Mouse (Mus musculus) macrophage (primary cell): ENCODE data around the gene Vmn1r175. TPM values are rescaled to one million over a fixed set of nuclear protein-coding genes. Genes with fewer than 3 reads are reported as not detected.
"Not testable (repeated sequence)": the region's sequence is repeated elsewhere in the genome, so short reads cannot be mapped to it uniquely, and the experiment has no call there.

Source experiments
- H3K27ac ChIP-seq: fragments of 350-480 bp; formaldehyde crosslinking; 2 replicates; pipeline ENCODE4 v1.9.0; 2021
- H3K36me3 ChIP-seq: fragments of 350-480 bp; formaldehyde crosslinking; 2 replicates; pipeline ENCODE4 v1.9.0; 2021; ENCODE audit errors: inconsistent target
- H3K4me3 ChIP-seq: fragments of 350-480 bp; formaldehyde crosslinking; 2 replicates; pipeline ENCODE4 v1.9.0; 2021; ENCODE audit errors: inconsistent target
- H3K79me2 ChIP-seq: fragments of 350-480 bp; formaldehyde crosslinking; 2 replicates; pipeline ENCODE4 v1.9.0; 2021; ENCODE audit errors: inconsistent target
- WGBS: methylation state at CpG from one replicate; pipeline ENCODE4 v1.1.7; 2026; ENCODE audit warnings: inconsistent platforms; ENCODE audit not compliant: missing documents; 5-methylcytosine and 5-hydroxymethylcytosine counted together
- polyA plus RNA-seq: library from polyadenylated mRNA; stranded (reverse); fragments of 250-400 nt; gene quantifications from 3 replicates; pipeline ENCODE4 v1.2.4, GENCODE M21; 2018; ENCODE audit warnings: inconsistent platforms
- total RNA-seq, 78 experiments: library from RNA; depleted of rRNA; stranded (reverse); fragments of 250-400 nt; gene quantifications; 1 replicate in 9 of 78; 2 replicates in 24 of 78; 3 replicates in 43 of 78; 4 replicates in 2 of 78; pipeline ENCODE4 v1.2.4; 2018; ENCODE audit warnings: inconsistent platforms in 56 of 78

Gene Vmn1r175
- total RNA-seq (2018; cell fraction: chromatin; rRNA removed), result not detected
- not detected for total RNA-seq (2018; cell fraction: cytosol; rRNA removed)
- total RNA-seq (2018; cell fraction: nucleus; rRNA removed), result not detected
- polyA plus RNA-seq, result not detected in 3 replicates

DNA sequence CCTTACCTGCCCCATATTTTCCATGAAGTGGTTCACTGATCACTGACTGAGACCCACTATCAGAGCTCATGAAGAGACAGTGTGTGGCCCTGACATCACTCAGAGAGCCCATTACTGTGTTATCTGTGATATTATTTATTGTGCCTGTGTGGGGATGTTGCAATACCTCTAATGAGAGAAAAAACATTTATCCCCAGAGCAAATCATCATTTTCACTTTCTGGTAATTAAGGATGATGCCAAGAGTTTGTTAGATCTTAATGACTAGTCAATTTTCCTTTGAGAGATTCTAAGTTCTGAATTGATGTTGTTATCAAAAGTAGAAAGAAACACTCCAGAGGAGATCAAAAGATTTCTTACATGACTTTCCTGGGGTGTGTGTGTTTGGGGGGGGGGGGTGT is at the start of gene Vmn1r175:
TSS of gene Vmn1r175 (minus strand) at position 101 of the 400 bp plus-strand sequence.
- H3K4me3 ChIP-seq, H3K79me2 ChIP-seq, H3K27ac ChIP-seq, H3K36me3 ChIP-seq: not testable (repeated sequence)

DNA sequence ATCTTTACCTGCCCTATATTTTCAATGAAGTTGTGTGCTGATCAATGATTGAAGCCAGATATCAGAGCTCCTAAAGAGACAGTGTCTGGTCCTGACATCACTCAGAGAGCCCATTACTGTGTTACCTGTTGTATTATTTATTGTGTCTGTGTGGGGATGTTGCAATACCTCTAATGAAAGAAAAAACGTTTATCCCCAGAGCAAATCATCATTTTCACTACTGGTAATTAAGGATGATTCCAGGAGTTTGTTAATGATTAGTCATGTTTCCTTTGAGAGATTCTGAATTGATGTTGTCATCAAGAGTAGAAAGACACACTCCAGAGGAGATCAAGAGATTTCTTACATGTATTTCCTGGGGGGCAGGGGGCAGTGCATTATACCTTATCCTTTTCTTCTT is 26.8 kb upstream of the Vmn1r175 start, which contains the start of gene Vmn1r176:
TSS of gene Vmn1r176 (minus strand) at position 101 of the 400 bp plus-strand sequence.
- WGBS, result no CpG with 5 or more reads among the region's 1 CpGs
- not testable (repeated sequence) for H3K4me3 ChIP-seq, H3K79me2 ChIP-seq, H3K27ac ChIP-seq, H3K36me3 ChIP-seq

DNA sequence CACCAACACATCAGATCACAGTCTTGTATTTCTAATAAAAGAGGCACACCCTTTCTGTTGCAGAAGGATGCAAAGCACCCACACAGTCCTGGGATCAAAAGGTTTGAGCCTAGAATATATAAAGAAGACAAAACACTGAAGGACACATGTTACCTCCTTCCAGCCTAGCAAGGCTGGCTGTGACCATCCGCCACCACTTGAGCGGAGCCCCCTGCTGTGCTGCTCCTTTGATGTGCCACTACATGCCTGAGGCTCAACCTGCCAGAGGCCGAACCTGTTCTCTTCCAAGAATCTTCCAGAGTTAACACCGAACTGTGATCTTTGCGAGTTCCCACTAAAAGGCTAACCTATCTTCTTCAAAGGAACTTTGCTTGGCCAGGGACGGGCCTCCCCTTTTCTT is 25.9 kb downstream of the Vmn1r175 start:
- Histone ChIP-seq H3K4me3 (no peak overlapping the region), H3K27ac (no peak overlapping the region), H3K36me3 (no peaks in the 10 kb centered on the region), H3K79me2 (no peaks in the 10 kb centered on the region)
- 82% methylated on average over 4 of the region's 6 CpGs for WGBS

Other genes starting within 250 kb of the Vmn1r175 start
- gene Vmn1r169, start 235.1 kb downstream of the Vmn1r175 start, polyA plus RNA-seq, result not detected in 3 replicates
- not detected in 3 replicates for gene Vmn1r170, start 204.5 kb downstream of the Vmn1r175 start, polyA plus RNA-seq
- gene Vmn1r171, start 179.9 kb downstream of the Vmn1r175 start, polyA plus RNA-seq, result not detected in 3 replicates
- gene Vmn1r172, start 152.3 kb downstream of the Vmn1r175 start, polyA plus RNA-seq, result not detected in 3 replicates
- not detected in 3 replicates for gene Vmn1r173, start 109.9 kb downstream of the Vmn1r175 start, polyA plus RNA-seq
- gene Vmn1r174, start 58.4 kb downstream of the Vmn1r175 start, polyA plus RNA-seq, result not detected in 3 replicates
- gene Vmn1r176, start 26.7 kb upstream of the Vmn1r175 start, polyA plus RNA-seq, result not detected in 3 replicates
- not detected in 3 replicates for gene Vmn1r177, start 55.8 kb upstream of the Vmn1r175 start, polyA plus RNA-seq
- not detected in 3 replicates for gene Vmn1r178, start 81.4 kb upstream of the Vmn1r175 start, polyA plus RNA-seq
- not detected in 3 replicates for gene Vmn1r179, start 116.3 kb upstream of the Vmn1r175 start, polyA plus RNA-seq
- gene Vmn1r180, start 140.0 kb upstream of the Vmn1r175 start, polyA plus RNA-seq, result not detected in 3 replicates
- gene Vmn1r181, start 164.0 kb upstream of the Vmn1r175 start, polyA plus RNA-seq, result not detected in 3 replicates
- not detected in 3 replicates for gene V1rd19, start 191.0 kb upstream of the Vmn1r175 start, polyA plus RNA-seq
- not detected in 3 replicates for gene Vmn1r183, start 242.6 kb upstream of the Vmn1r175 start, polyA plus RNA-seq